Mouse (Mus musculus) skeletal muscle tissue, adult 2 months (tissue): ENCODE measurements around the gene Map2k6.

Experiments
- DNase-seq: peaks from one replicate; pipeline ENCODE4 v3.0.0-alpha.2; 2012; ENCODE audit warnings: low read depth, low spot score

Gene Map2k6

DNA sequence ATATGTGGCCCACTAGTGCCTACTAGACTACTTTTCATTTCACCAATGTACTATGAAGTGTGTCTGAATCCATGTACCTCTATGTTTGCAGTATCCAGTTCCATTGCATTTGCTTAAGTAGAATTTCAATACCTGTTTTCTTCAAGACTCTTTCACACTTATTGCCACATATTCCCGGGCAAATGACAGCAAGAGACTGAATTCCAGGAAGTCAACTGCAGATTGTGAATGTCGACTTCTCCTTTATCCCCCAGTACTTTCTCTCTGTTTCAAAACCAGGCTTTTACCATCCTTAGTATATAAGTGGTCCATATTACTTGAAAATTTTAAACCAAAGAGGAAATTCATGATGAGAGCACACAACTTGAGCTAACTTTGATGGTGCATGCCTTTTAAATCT is 4.7 kb downstream of the Map2k6 start:
- no peak for DNase-seq

- DNase-seq: no peak
Observed at GRCm38 (mm10) chr11:110405607-110406006, 6.7 kb downstream of the Map2k6 start.

DNA sequence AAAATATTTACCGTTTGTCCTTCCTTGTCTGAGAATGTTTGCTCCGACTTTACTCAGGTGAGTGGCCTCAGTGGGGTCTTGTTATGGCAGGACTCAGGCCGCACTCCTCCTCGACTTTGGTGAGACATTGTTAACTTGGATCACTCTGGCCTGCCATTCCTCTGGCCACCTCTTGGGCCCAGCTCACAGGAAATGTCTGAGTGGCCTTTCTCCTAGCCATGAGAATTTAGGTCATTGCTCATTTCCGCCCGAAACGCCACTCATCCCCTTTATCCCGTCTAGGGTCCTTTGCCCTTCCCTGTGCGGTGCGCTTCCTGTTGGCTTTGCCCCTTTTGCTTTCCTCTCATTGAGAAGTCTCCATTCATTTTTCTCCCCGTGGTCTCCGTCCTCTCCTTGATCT is 10.2 kb downstream of the Map2k6 start:
- DNase-seq: no peak

DNA sequence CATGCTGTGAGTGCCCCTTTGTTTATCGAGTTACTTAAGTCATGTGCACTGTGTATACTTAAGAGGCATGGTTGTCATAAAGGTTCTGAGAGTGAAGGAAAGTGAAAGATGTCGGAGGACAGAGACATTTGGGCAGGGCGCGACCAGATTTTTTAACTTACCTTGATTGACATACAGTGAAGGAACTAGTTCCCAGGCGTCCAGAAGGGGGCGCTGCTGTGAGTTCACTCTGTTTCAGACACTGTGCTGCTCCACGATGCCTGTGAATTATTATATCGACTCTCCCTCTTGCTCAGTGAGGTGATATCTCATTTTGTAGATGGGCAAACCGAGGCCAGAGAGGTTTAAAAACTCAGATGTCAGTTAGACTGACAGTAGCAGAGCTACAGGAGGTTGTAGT is 10.9 kb downstream of the Map2k6 start:
- no peak for DNase-seq

DNA sequence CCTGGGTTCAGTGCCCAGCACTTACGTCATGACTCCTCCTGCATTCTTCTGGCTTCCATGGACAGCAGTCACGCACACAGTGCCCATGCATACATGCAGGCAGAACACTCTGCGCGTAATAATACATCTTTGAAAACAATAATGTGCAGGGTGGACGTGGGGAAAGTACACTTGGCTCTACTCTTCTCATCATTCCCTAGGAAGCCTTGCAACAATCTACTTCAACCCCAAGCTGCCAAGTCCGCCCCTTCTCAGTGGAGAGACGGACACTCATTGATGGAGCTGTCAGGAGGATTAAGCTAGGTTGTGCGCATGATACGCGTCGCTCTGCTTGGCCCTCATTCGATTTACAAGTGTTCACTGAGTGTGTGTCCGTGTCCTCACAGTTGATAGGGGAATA is 12.7 kb downstream of the Map2k6 start:
- no peak for DNase-seq

GRCm38 (mm10) chr11:110414263-110414662 is 15.3 kb downstream of the Map2k6 start:
- no peak for DNase-seq

DNA sequence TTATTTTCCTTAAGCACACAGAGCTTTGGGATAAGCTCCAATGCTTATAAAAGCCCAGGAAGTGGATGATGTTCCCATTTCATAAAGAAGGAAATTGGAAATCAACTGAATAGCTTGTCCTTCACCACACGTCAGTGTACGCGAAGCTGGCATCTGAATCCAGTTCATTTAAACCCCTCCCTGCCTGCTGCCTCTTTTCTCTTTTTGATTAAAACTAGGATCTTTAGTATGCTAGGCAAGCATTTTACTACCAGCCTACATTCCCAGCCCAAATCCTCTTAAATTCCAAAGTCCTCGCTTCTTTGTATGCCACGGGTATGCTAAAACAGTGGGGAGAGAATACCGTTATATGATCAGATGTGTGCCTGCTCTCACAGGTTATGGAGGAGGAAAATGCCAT is 17.8 kb downstream of the Map2k6 start:
- no peak for DNase-seq

- DNase-seq: no peak
Observed at GRCm38 (mm10) chr11:110420463-110420862, 21.5 kb downstream of the Map2k6 start.

DNA sequence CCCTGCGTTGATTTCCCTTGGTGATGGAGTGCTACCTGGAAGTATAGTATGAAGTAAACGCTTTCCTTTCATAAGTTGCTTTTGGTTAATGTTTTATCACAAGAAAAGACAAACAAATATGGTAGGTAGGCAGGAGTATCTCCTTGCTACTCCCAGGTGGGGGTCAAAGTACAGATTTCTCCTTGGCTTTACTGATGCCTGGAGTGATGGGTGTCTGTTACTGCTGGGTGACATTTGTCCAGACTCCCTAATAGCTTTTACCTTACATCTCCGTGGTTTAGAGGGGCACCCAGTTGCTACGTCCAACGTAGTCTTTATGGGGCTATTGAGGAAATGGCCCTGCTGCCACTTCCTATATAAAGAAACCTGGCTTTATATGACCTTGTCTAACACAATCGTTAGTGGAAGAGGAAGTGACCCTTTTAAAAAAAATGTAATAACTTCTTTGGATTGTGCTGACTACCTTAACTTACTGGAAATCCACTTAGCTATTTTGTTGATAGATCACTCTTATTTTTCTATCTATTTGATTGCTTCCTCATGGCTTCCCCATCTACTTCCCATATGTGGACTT is 27.7 kb downstream of the Map2k6 start:
- no peak for DNase-seq

DNA sequence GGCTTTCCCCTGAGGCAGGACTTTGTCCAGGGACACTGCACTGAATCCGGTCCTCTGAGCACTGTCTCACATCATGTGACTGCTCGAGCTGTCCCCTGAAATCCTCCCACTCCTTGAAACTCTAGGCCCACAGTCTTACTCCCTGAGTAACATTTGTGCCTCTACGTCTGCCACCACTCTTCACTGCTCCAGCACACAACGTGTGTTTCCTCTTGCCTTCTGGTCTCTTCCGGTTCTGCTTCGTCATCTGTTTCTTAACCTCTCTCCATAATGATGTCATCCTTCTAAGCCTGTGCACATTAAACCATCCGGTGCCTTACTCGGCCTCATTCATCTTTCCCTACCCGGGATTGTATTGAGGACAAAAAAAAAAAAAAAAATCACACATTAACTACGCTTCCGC is 28.2 kb downstream of the Map2k6 start:
- DNase-seq: no peak

GRCm38 (mm10) chr11:110428999-110429398 is 30.1 kb downstream of the Map2k6 start:
- no peak for DNase-seq

GRCm38 (mm10) chr11:110429837-110430418 is 31.0 kb downstream of the Map2k6 start:
- DNase-seq: peak; percentile 79

GRCm38 (mm10) chr11:110435839-110436556 is 37.1 kb downstream of the Map2k6 start:
- DNase-seq: no peak

- no peak for DNase-seq
Observed at GRCm38 (mm10) chr11:110436998-110437397, 38.1 kb downstream of the Map2k6 start.

DNA sequence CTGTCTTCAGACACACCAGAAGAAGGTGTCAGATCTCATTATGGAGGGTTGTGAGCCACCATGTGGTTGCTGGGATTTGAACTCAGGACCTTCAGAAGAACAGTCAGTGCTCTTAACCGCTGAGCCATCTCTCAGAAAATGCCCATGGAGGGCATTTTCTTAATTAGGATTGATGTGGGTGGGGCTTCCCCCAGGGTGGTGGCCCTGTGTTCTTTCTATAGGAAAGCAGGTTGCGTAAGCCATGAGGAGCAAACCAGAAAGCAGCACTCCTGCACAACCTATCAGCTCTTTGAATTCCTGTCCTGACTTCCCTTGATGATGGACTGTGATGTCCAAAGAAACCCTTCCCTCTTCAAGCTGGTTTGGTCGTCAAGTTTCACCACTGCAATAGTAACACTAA is 39.2 kb downstream of the Map2k6 start:
- DNase-seq: no peak

GRCm38 (mm10) chr11:110438700-110439296 is 39.9 kb downstream of the Map2k6 start:
- no peak for DNase-seq

- DNase-seq: no peak
Observed at GRCm38 (mm10) chr11:110439354-110439753, 40.4 kb downstream of the Map2k6 start.

DNA sequence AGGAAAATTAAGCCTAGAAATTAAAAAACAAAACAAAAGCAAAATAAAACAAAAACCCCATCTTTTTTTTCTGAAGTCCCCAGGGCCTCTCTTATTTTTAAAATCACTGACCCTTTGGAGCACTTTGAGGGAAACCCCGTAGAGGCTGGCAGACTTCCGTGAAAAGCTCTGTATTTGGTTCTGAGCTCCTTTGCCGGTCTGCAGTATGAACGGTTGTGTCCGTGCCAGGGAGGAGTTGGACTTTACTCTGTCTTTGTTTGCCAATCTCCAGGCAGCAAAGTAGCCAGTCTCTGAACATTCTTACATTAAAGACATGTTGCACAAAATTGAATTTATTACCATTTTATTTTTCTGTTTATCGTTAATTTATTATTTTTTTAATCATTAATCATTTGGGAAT is 45.7 kb downstream of the Map2k6 start:
- DNase-seq: no peak

GRCm38 (mm10) chr11:110448131-110448725 is 49.3 kb downstream of the Map2k6 start:
- DNase-seq: peak; percentile 79

- DNase-seq: peak; percentile 94
Observed at GRCm38 (mm10) chr11:110448726-110449161, 49.8 kb downstream of the Map2k6 start.

DNA sequence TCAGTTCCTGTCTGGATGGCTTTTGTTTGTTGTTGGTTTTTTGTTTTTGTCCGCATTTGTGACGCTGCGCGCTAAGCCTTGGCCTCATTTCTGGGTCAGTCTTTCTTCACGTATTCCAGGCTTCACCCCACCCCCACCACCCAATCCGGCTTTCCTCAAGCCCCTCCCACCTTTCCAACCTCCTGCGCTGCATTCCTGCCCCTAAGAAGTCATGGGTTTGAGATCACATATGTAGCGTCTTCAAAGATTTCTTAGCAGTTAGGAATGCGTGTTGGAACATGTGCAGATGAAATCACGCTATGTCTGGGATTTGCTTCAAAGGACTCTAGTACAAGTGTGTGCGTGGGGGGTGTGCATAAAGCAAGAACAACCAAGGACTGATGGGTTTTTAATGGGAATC is 50.3 kb downstream of the Map2k6 start:
- peak; percentile 64 for DNase-seq

- no peak for DNase-seq
Observed at GRCm38 (mm10) chr11:110450091-110450757, 51.3 kb downstream of the Map2k6 start.
